31 mouse cellular contexts compared by ENCODE assay signal in the genomic region with DNA sequence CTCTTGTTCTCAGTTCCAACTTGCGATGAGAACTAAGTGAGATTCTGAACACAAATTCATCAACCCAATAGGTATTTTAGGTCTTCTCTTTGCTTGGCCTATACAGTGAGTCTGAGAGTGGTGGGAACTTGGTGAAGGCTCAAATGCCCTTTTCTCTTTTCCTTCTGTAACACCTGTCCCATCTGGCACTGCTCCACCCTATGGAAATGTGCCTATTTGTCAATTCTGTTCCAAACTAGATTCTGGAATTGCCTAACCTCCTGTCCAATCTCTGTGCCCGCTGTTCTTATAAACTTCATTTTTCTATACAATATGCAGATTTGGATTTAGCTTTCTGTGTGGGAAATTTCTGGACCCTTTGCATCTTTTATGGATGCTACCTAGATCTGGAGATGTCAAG. TPM values are rescaled to one million over a fixed set of nuclear protein-coding genes. Genes with fewer than 3 reads are reported as not detected.
DNase-seq lines count a peak whose midpoint lies in the region; ATAC-seq and TF ChIP-seq lines count a peak whose summit lies in the region.
"Had no signal": no experiment of that assay in that cellular context is flagged by ENCODE, and none has a peak within 500 bp of the region (broad histone marks: within the 10 kb centered on the region; RNA-seq: fewer than 3 reads in every experiment).

No protein-coding gene starts in this region.

- H3K27me3 ChIP-seq in cerebellum, adult 2 months (ENCODE audit: control insufficient read depth, insufficient read depth, low read length): no peaks in the 10 kb centered on the region
- H3K27me3 ChIP-seq in liver, adult 2 months (ENCODE audit: control insufficient read depth, insufficient read depth, low read length): no peaks in the 10 kb centered on the region
- H3K27me3 ChIP-seq in liver, embryonic 12.5 days (replicated peaks): no peaks in the 10 kb centered on the region
- H3K27me3 ChIP-seq: CH12.LX; embryonic facial prominence, embryonic 13.5 days; embryonic facial prominence, embryonic 15.5 days; forebrain, embryonic 12.5 days; Patski had no signal

- no peaks in the 10 kb centered on the region for H3K4me1 ChIP-seq in cerebellum, adult 2 months (ENCODE audit: control insufficient read depth, insufficient read depth, low read length)
- peaks cover 7% of the 10 kb centered on the region for H3K4me1 ChIP-seq in liver, adult 2 months (ENCODE audit: control insufficient read depth, insufficient read depth, low read length)
- H3K4me1 ChIP-seq in liver, embryonic 12.5 days: no peaks in the 10 kb centered on the region
- H3K4me1 ChIP-seq: embryonic facial prominence, embryonic 13.5 days; embryonic facial prominence, embryonic 15.5 days; forebrain, embryonic 10.5 days; forebrain, embryonic 12.5 days had no signal

- TF ChIP-seq POLR2A in cerebellum, adult 2 months (IDR thresholded peaks at IDR 0.05; ENCODE audit: borderline replicate concordance, insufficient read depth, low read length): no peak
- TF ChIP-seq POLR2A in liver, adult 2 months (IDR thresholded peaks at IDR 0.05; ENCODE audit: extremely low read depth, insufficient read depth, low read length): no peak

- H3K4me3 ChIP-seq in cerebellum, adult 2 months (replicated peaks; ENCODE audit: insufficient read depth, low read depth, low read length): no peak overlapping the region
- no peak overlapping the region for H3K4me3 ChIP-seq in liver, adult 2 months (ENCODE audit: insufficient read depth, low read depth, low read length)
- no peak overlapping the region for H3K4me3 ChIP-seq in liver, embryonic 12.5 days
- H3K4me3 ChIP-seq: embryonic facial prominence, embryonic 13.5 days; embryonic facial prominence, embryonic 15.5 days; erythroblast, embryonic 14.5 days; forebrain, embryonic 10.5 days; forebrain, embryonic 12.5 days had no signal

- peak; percentile 40 for DNase-seq in adrenal gland, postnatal 10 days
- DNase-seq in adrenal gland, postnatal 4 days (ENCODE audit: low spot score in 2 of 2): no peak
- DNase-seq in cerebellum, postnatal 10 days: peak; percentile 36 to 47
- DNase-seq in cerebellum, adult 2 months: no peak
- DNase-seq in liver, adult 2 months (ENCODE audit: extremely low read depth, low read depth, low spot score): peak; percentile 79
- DNase-seq in adipocyte (ENCODE audit: low spot score): peak; percentile 68
- DNase-seq: adrenal gland, adult 8-10 months; B cell, adult 2 months; cerebellum, adult 11 months; cerebellum, adult 18-20 months; cerebellum, adult 9-10 months; cerebellum, postnatal 36 days; embryo, embryonic 11 days had no signal

- H3K9me3 ChIP-seq in liver, embryonic 12.5 days (replicated peaks): no peaks in the 10 kb centered on the region; the same call in 1 of the 2 replicates
- H3K9me3 ChIP-seq: embryonic facial prominence, embryonic 13.5 days; embryonic facial prominence, embryonic 15.5 days; G1E had no signal

- no peaks in the 10 kb centered on the region for H3K36me3 ChIP-seq in liver, adult 2 months (ENCODE audit: control insufficient read depth, insufficient read depth, low read length)
- no peaks in the 10 kb centered on the region for H3K36me3 ChIP-seq in liver, embryonic 12.5 days
- H3K36me3 ChIP-seq: embryonic facial prominence, embryonic 13.5 days; embryonic facial prominence, embryonic 15.5 days; forebrain, embryonic 10.5 days; forebrain, embryonic 12.5 days had no signal

- TF ChIP-seq CTCF in cerebellum, adult 2 months (IDR thresholded peaks at IDR 0.05; ENCODE audit: borderline replicate concordance, insufficient read depth, low read depth, low read length): no peak
- no peak for TF ChIP-seq CTCF in liver, adult 2 months (IDR thresholded peaks at IDR 0.05; ENCODE audit: low read depth, low read length)

- H3K4me2 ChIP-seq in liver, embryonic 12.5 days: no peak overlapping the region
- H3K4me2 ChIP-seq: embryonic facial prominence, embryonic 13.5 days; embryonic facial prominence, embryonic 15.5 days; forebrain, embryonic 12.5 days had no signal

- H3K27ac ChIP-seq in cerebellum, adult 2 months (ENCODE audit: insufficient read depth, low read length): no peak overlapping the region
- H3K27ac ChIP-seq in liver, adult 2 months (replicated peaks; ENCODE audit: insufficient read depth, low read depth, low read length): peak overlapping the region; percentile 82; the same call in 1 of the 2 replicates
- no peak overlapping the region for H3K27ac ChIP-seq in liver, embryonic 12.5 days
- H3K27ac ChIP-seq: embryonic facial prominence, embryonic 13.5 days; embryonic facial prominence, embryonic 15.5 days; forebrain, embryonic 10.5 days; forebrain, embryonic 12.5 days had no signal

- no peak overlapping the region for H3K9ac ChIP-seq in liver, adult 2 months (ENCODE audit: low read depth, low read length)
- H3K9ac ChIP-seq in liver, embryonic 12.5 days: no peak overlapping the region
- H3K9ac ChIP-seq: embryonic facial prominence, embryonic 13.5 days; embryonic facial prominence, embryonic 15.5 days; forebrain, embryonic 12.5 days had no signal

- H3K79me2 ChIP-seq in liver, adult 2 months (ENCODE audit: control insufficient read depth, insufficient read depth, low read length): no peaks in the 10 kb centered on the region

- 76% methylated on average over 2 of the region's 2 CpGs for WGBS in cerebellum, adult 2 months
- WGBS in liver, adult 2 months: 59% methylated on average over 2 of the region's 2 CpGs
- WGBS in liver, embryonic 12.5 days (ENCODE audit: insufficient replicate concordance): 87% methylated on average over 2 of the region's 2 CpGs

- ATAC-seq in liver, embryonic 12.5 days: no peak
- ATAC-seq: activated CD4-positive, CD25-positive, alpha-beta regulatory T cell, adult 4 months; CD4-positive, CD25-positive, alpha-beta regulatory T cell, adult 4 months; forebrain, embryonic 14.5 days; forebrain, embryonic 16.5 days; Patski had no signal

RNA-seq across cellular contexts. Expression of a gene that starts 6.5 kb away (rescaled TPM):
- total RNA-seq in adrenal gland, postnatal 10 days (2021): 100 to 1,000 TPM; 154 to 170 TPM
- 100 to 1,000 TPM; 157 to 162 TPM for total RNA-seq in adrenal gland, postnatal 4 days (2021)
- polyA plus RNA-seq in cerebellum, adult 2 months (2012; rRNA removed): 69.7 and 78.5 TPM in 2 replicates
- total RNA-seq in liver, adult 2 months (2014; rRNA removed): 134 and 142 TPM in 2 replicates
- 39.6 and 43.1 TPM in 2 replicates for polyA plus RNA-seq in liver, adult 2 months (2012; rRNA removed)
- 289 and 291 TPM in 2 replicates for polyA plus RNA-seq in liver, embryonic 12.5 days (2016; fragmentation: Nextera tagmentation; extraction: Ambion mirVana)

RNA-seq across cellular contexts. Expression of a gene that starts 11.3 kb away (rescaled TPM):
- not detected for total RNA-seq in adrenal gland, postnatal 10 days (2021)
- total RNA-seq in adrenal gland, postnatal 4 days (2021): not detected
- not detected in 2 replicates for polyA plus RNA-seq in cerebellum, adult 2 months (2012; rRNA removed)
- not detected in 2 replicates for total RNA-seq in liver, adult 2 months (2014; rRNA removed)
- polyA plus RNA-seq in liver, adult 2 months (2012; rRNA removed): not detected in 2 replicates
- 0.36 and 0.50 TPM in 2 replicates for polyA plus RNA-seq in liver, embryonic 12.5 days (2016; fragmentation: Nextera tagmentation; extraction: Ambion mirVana)
- total RNA-seq: adrenal gland, adult 8-10 months; adrenal gland, postnatal 36 days; CH12.LX; common myeloid progenitor, adult 5-6 weeks had no signal
- polyA plus RNA-seq: brain, embryonic 14.5 days; CD4-positive, CD25-positive, alpha-beta regulatory T cell, adult 4 months; embryonic facial prominence, embryonic 11.5 days; embryonic facial prominence, embryonic 13.5 days; embryonic facial prominence, embryonic 15.5 days; erythroblast, embryonic 14.5 days; forebrain, embryonic 10.5 days; forebrain, embryonic 12.5 days; forebrain, embryonic 14.5 days; forebrain, embryonic 16.5 days; frontal cortex, adult 2 months; G1E; Patski had no signal

RNA-seq across cellular contexts. Expression of a gene that starts 48.5 kb away (rescaled TPM):
- total RNA-seq in adrenal gland, postnatal 10 days (2021): 100 to 1,000 TPM; 159 to 175 TPM
- 100 to 1,000 TPM; 108 to 118 TPM for total RNA-seq in adrenal gland, postnatal 4 days (2021)
- polyA plus RNA-seq in cerebellum, adult 2 months (2012; rRNA removed): 178 and 182 TPM in 2 replicates
- 191 and 195 TPM in 2 replicates for total RNA-seq in liver, adult 2 months (2014; rRNA removed)
- 122 and 156 TPM in 2 replicates for polyA plus RNA-seq in liver, adult 2 months (2012; rRNA removed)
- 280 and 286 TPM in 2 replicates for polyA plus RNA-seq in liver, embryonic 12.5 days (2016; fragmentation: Nextera tagmentation; extraction: Ambion mirVana)

RNA-seq across cellular contexts. Expression of a gene that starts 48.6 kb away (rescaled TPM):
- total RNA-seq in adrenal gland, postnatal 10 days (2021): 10 to 100 TPM; 50.2 to 54.2 TPM
- 10 to 100 TPM; 70.2 to 80.9 TPM for total RNA-seq in adrenal gland, postnatal 4 days (2021)
- polyA plus RNA-seq in cerebellum, adult 2 months (2012; rRNA removed): 16.1 and 16.5 TPM in 2 replicates
- 21.0 and 25.1 TPM in 2 replicates for total RNA-seq in liver, adult 2 months (2014; rRNA removed)
- polyA plus RNA-seq in liver, adult 2 months (2012; rRNA removed): 2.8 TPM in 2 replicates
- polyA plus RNA-seq in liver, embryonic 12.5 days (2016; fragmentation: Nextera tagmentation; extraction: Ambion mirVana): 22.7 and 26.1 TPM in 2 replicates

Comparison
In these comparisons a context has a peak if more than half of its experiments do, and no peak if none do; other contexts are left out.
1. DNase-seq: peak in adrenal gland, postnatal 10 days (single experiment), cerebellum, postnatal 10 days (2 of 2), liver, adult 2 months (single experiment) and adipocyte (single experiment); none in adrenal gland, postnatal 4 days (0 of 2) and cerebellum, adult 2 months (0 of 2).